Mouse (Mus musculus): Measurements from ENCODE around the gene Cbx6.

The Cbx6 gene

GRCm38 (mm10) chr15:79803533-79804351, 30.7 kb downstream of the Cbx6 start:
- no peak for DNase-seq (ENCODE audit: low read depth, low spot score)

GRCm38 (mm10) chr15:79802304-79802703, 32.2 kb downstream of the Cbx6 start:
- DNase-seq (ENCODE audit: low read depth, low spot score), result no peak

GRCm38 (mm10) chr15:79801646-79802045, 32.8 kb downstream of the Cbx6 start:
- no peak for DNase-seq (ENCODE audit: low read depth, low spot score)

- DNase-seq (ENCODE audit: low read depth, low spot score), result no peak
These were observed 33.8 kb downstream of the Cbx6 start for GRCm38 (mm10) chr15:79800701-79801100.

GRCm38 (mm10) chr15:79798591-79798990, 35.9 kb downstream of the Cbx6 start:
- DNase-seq (ENCODE audit: low read depth, low spot score), result no peak

GRCm38 (mm10) chr15:79797680-79798079, 36.8 kb downstream of the Cbx6 start:
- DNase-seq (ENCODE audit: low read depth, low spot score), result no peak

GRCm38 (mm10) chr15:79797096-79797495, 37.4 kb downstream of the Cbx6 start:
- DNase-seq (ENCODE audit: low read depth, low spot score), result no peak

- DNase-seq (ENCODE audit: low read depth, low spot score), result no peak
These were observed 38.2 kb downstream of the Cbx6 start for GRCm38 (mm10) chr15:79796256-79796655.

GRCm38 (mm10) chr15:79794173-79794572, 40.3 kb downstream of the Cbx6 start:
- DNase-seq (ENCODE audit: low read depth, low spot score), result no peak

GRCm38 (mm10) chr15:79793076-79793475, 41.4 kb downstream of the Cbx6 start:
- DNase-seq (ENCODE audit: low read depth, low spot score), result no peak

GRCm38 (mm10) chr15:79792455-79792854, 42.0 kb downstream of the Cbx6 start:
- no peak for DNase-seq (ENCODE audit: low read depth, low spot score)

- peak; percentile 89 for DNase-seq (ENCODE audit: low read depth, low spot score)
These were observed 43.0 kb downstream of the Cbx6 start for GRCm38 (mm10) chr15:79791502-79791901.

- DNase-seq (ENCODE audit: low read depth, low spot score), result no peak
These were observed 43.6 kb downstream of the Cbx6 start for GRCm38 (mm10) chr15:79790905-79791304.

GRCm38 (mm10) chr15:79790111-79790510, 44.4 kb downstream of the Cbx6 start:
- DNase-seq (ENCODE audit: low read depth, low spot score), result no peak

- DNase-seq (ENCODE audit: low read depth, low spot score), result no peak
These were observed 46.7 kb downstream of the Cbx6 start for GRCm38 (mm10) chr15:79787815-79788214.

- DNase-seq (ENCODE audit: low read depth, low spot score), result no peak
These were observed 49.4 kb downstream of the Cbx6 start for GRCm38 (mm10) chr15:79785056-79785455.

GRCm38 (mm10) chr15:79777749-79778148, 56.7 kb downstream of the Cbx6 start, which contains the start of gene Dnal4:
Gene Dnal4 (minus strand): TSS chr15:79777849.
- DNase-seq (ENCODE audit: low read depth, low spot score), result no peak

GRCm38 (mm10) chr15:79775662-79776061, 58.8 kb downstream of the Cbx6 start:
- no peak for DNase-seq (ENCODE audit: low read depth, low spot score)

GRCm38 (mm10) chr15:79774117-79775027, 60.1 kb downstream of the Cbx6 start:
- peak; percentile 98 for DNase-seq (ENCODE audit: low read depth, low spot score)

Data from forelimb bud, embryonic 11.5 days (tissue).